8 mouse cellular contexts compared by ENCODE assay signal in the genomic region with DNA sequence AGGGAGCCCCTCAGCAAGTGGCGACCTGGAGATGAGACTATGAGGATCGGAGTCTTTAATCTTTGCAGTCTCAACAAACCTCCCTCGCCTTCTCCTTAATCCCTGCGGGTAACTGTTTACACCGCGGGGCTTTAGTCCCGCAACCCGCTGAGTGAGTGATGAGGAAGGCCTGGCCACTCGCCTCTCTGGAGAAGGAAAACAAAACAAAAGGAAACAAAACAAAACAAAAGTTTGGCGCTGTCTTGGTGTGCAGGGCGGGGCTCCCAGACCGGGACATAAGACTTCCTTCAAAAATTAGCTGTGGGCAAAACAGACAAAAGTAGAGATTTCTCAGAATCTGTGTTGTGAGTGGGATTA. TPM values are rescaled to one million over a fixed set of nuclear protein-coding genes. Genes with fewer than 3 reads are reported as not detected.
DNase-seq lines count a peak whose midpoint lies in the region; ATAC-seq and TF ChIP-seq lines count a peak whose summit lies in the region.

No protein-coding gene starts in this region.

- 6% methylated on average over 12 of the region's 12 CpGs for WGBS in heart, embryonic 15.5 days
- 12% methylated on average over 12 of the region's 12 CpGs for WGBS in forebrain, embryonic 10.5 days
- 13% methylated on average over 12 of the region's 12 CpGs for WGBS in neural tube, embryonic 14.5 days

- H3K27ac ChIP-seq in heart, embryonic 15.5 days: peak overlapping the region; percentile 66
- H3K27ac ChIP-seq in forebrain, embryonic 10.5 days: peak overlapping the region; percentile 86
- no peak overlapping the region for H3K27ac ChIP-seq in neural tube, embryonic 14.5 days (ENCODE audit: low read depth, low read length)

- no peaks in the 10 kb centered on the region for H3K36me3 ChIP-seq in heart, embryonic 15.5 days
- peaks cover 11% of the 10 kb centered on the region for H3K36me3 ChIP-seq in G1E (replicated peaks)
- no peaks in the 10 kb centered on the region for H3K36me3 ChIP-seq in forebrain, embryonic 10.5 days (replicated peaks)
- H3K36me3 ChIP-seq in neural tube, embryonic 14.5 days (ENCODE audit: control insufficient read depth, insufficient read depth, low read length): no peaks in the 10 kb centered on the region

- no peak for DNase-seq in heart, postnatal 4 days
- no peak for DNase-seq in G1E (ENCODE audit: low spot score)
- DNase-seq in forebrain, embryonic 10.5 days (ENCODE audit: extremely low spot score, low spot score): no peak
- peak; percentile 5 for DNase-seq in liver
- no peak for DNase-seq in thymus, postnatal 0 days (ENCODE audit: low spot score)
- no peak for DNase-seq in thymus, postnatal 4 days

- 0 out of 2 replicates have a peak, but pooled peaks cover 2% of the 10 kb centered on the region for H3K4me1 ChIP-seq in heart, embryonic 15.5 days (replicated peaks)
- peaks cover 2% of the 10 kb centered on the region; the same call in 1 of the 2 replicates for H3K4me1 ChIP-seq in G1E (ENCODE audit: insufficient read depth, low read depth, low read length)
- no peaks in the 10 kb centered on the region for H3K4me1 ChIP-seq in forebrain, embryonic 10.5 days
- H3K4me1 ChIP-seq in neural tube, embryonic 14.5 days (ENCODE audit: control insufficient read depth, insufficient read depth, low read length): no peaks in the 10 kb centered on the region

- peak overlapping the region; percentile 61 for H3K9ac ChIP-seq in heart, embryonic 15.5 days
- peak overlapping the region; percentile 48; the same call in 1 of the 2 replicates for H3K9ac ChIP-seq in neural tube, embryonic 14.5 days (replicated peaks; ENCODE audit: low read depth, low read length)

- H3K4me2 ChIP-seq in heart, embryonic 15.5 days: peak overlapping the region; percentile 55
- H3K4me2 ChIP-seq in neural tube, embryonic 14.5 days (ENCODE audit: low read depth, low read length): peak overlapping the region; percentile 45

- peak overlapping the region; percentile 63 for H3K4me3 ChIP-seq in heart, embryonic 15.5 days
- peak overlapping the region; percentile 69 for H3K4me3 ChIP-seq in G1E (ENCODE audit: low read depth, low read length)
- H3K4me3 ChIP-seq in forebrain, embryonic 10.5 days: peak overlapping the region; percentile 63
- peak overlapping the region; percentile 46 for H3K4me3 ChIP-seq in neural tube, embryonic 14.5 days (ENCODE audit: low read depth, low read length)

- TF ChIP-seq CTCF in G1E (IDR thresholded peaks at IDR 0.05; ENCODE audit: low read depth, low read length): no peak

- H3K9me3 ChIP-seq in heart, embryonic 15.5 days (replicated peaks): no peaks in the 10 kb centered on the region
- no peaks in the 10 kb centered on the region for H3K9me3 ChIP-seq in G1E (replicated peaks)
- H3K9me3 ChIP-seq in forebrain, embryonic 10.5 days: no peaks in the 10 kb centered on the region
- no peaks in the 10 kb centered on the region for H3K9me3 ChIP-seq in neural tube, embryonic 14.5 days (ENCODE audit: control insufficient read depth, low read length)

- H3K27me3 ChIP-seq in heart, embryonic 15.5 days: no peaks in the 10 kb centered on the region
- H3K27me3 ChIP-seq in G1E (ENCODE audit: insufficient read depth, low read length): no peaks in the 10 kb centered on the region
- no peaks in the 10 kb centered on the region for H3K27me3 ChIP-seq in forebrain, embryonic 10.5 days (ENCODE audit: poor library complexity, severe bottlenecking)
- no peaks in the 10 kb centered on the region for H3K27me3 ChIP-seq in neural tube, embryonic 14.5 days (ENCODE audit: control insufficient read depth, insufficient read depth, low read length)

- no peak for ATAC-seq in heart, embryonic 15.5 days (replicated peaks; ENCODE audit: insufficient number of reproducible peaks, insufficient read depth, low FRiP score, low read depth)
- no peak for ATAC-seq in G1E (ENCODE audit: extremely low read depth, insufficient number of reproducible peaks, low FRiP score, poor library complexity, severe bottlenecking)
- peak; percentile 78 for ATAC-seq in neural tube, embryonic 14.5 days (ENCODE audit: low read depth)

RNA-seq across cellular contexts. Expression of gene Apool, which starts 0.4 kb away (rescaled TPM):
- polyA plus RNA-seq in heart, embryonic 15.5 days (2015; fragmentation: Nextera tagmentation; extraction: Ambion mirVana): 65.8 and 79.9 TPM in 2 replicates
- 10 to 100 TPM; 62.9 to 66.5 TPM for total RNA-seq in heart, postnatal 4 days (2021)
- total RNA-seq in G1E (2014; fragmentation: Nextera tagmentation): 29.0 and 34.7 TPM in 2 replicates
- 54.2 and 54.5 TPM in 2 replicates for total RNA-seq in G1E (2017)
- polyA plus RNA-seq in G1E (2012): 0.97 and 1.6 TPM in 2 replicates
- 69.5 and 70.6 TPM in 2 replicates for polyA plus RNA-seq in forebrain, embryonic 10.5 days (2016; fragmentation: Nextera tagmentation; extraction: Ambion mirVana)
- 13.3 and 17.6 TPM in 2 replicates for polyA plus RNA-seq in neural tube, embryonic 14.5 days (2014; fragmentation: Nextera tagmentation; extraction: Ambion mirVana)
- polyA plus RNA-seq in thymus, postnatal 0 days (2015; fragmentation: Nextera tagmentation; extraction: Ambion mirVana): 48.1 and 53.1 TPM in 2 replicates
